Mouse (Mus musculus): ENCODE results near the gene Bola2. TPM values are rescaled to one million over a fixed set of nuclear protein-coding genes. Genes with fewer than 3 reads are reported as not detected.
"Not testable (repeated sequence)": the region's sequence is repeated elsewhere in the genome, so short reads cannot be mapped to it uniquely, and the experiment has no call there.

Gene Bola2
- polyA plus RNA-seq, 1 experiment from 2014 or later = 187 TPM

GRCm38 (mm10) chr7:126718787-126719337 lies 23.7 kb downstream of the Bola2 start:
- Histone ChIP-seq H3K4me3 (no peak overlapping the region), H3K9me3 (replicated peaks) (peaks cover 8% of the 10 kb centered on the region; the same call in 1 of the 2 replicates), H3K4me1 (no peaks in the 10 kb centered on the region), H3K9ac (no peak overlapping the region), H3K36me3 (ENCODE audit: poor library complexity, severe bottlenecking) (no peaks in the 10 kb centered on the region), H3K4me2 (no peak overlapping the region), H3K27ac (no peak overlapping the region), H3K27me3 (no peaks in the 10 kb centered on the region)
- no peak for ATAC-seq
- 96% methylated on average over 5 of the region's 5 CpGs for WGBS

- peaks cover 8% of the 10 kb centered on the region; the same call in 1 of the 2 replicates for H3K9me3 ChIP-seq (replicated peaks)
- ATAC-seq = no peak
These were observed 26.4 kb downstream of the Bola2 start for GRCm38 (mm10) chr7:126721635-126722034.

GRCm38 (mm10) chr7:126725077-126725476 lies 29.9 kb downstream of the Bola2 start:
- H3K9ac ChIP-seq = no peak overlapping the region
- no peaks in the 10 kb centered on the region for H3K27me3 ChIP-seq
- H3K9me3 ChIP-seq (replicated peaks) = peaks cover 5% of the 10 kb centered on the region; the same call in 1 of the 2 replicates
- no peaks in the 10 kb centered on the region for H3K4me1 ChIP-seq
- H3K27ac ChIP-seq = no peak overlapping the region
- no peak overlapping the region for H3K4me2 ChIP-seq
- no peak overlapping the region for H3K4me3 ChIP-seq
- H3K36me3 ChIP-seq (ENCODE audit: poor library complexity, severe bottlenecking) = no peaks in the 10 kb centered on the region
- ATAC-seq = no peak
- WGBS = 76% methylated on average over 3 of the region's 3 CpGs

More at GRCm38 (mm10) chr7:126721635-126722034, 26.4 kb downstream of the Bola2 start:
- Histone ChIP-seq H3K4me1 (no peaks in the 10 kb centered on the region), H3K27me3 (no peaks in the 10 kb centered on the region), H3K36me3 (ENCODE audit: poor library complexity, severe bottlenecking) (no peaks in the 10 kb centered on the region), H3K27ac (no peak overlapping the region), H3K4me3 (no peak overlapping the region), H3K4me2 (no peak overlapping the region), H3K9ac (no peak overlapping the region)
- 94% methylated on average over 13 of the region's 13 CpGs for WGBS

- H3K9me3 ChIP-seq (replicated peaks) = peaks cover 5% of the 10 kb centered on the region; the same call in 1 of the 2 replicates
- no peak overlapping the region for H3K4me2 ChIP-seq
- H3K36me3 ChIP-seq (ENCODE audit: poor library complexity, severe bottlenecking) = no peaks in the 10 kb centered on the region
- H3K27ac ChIP-seq = no peak overlapping the region
- no peak for ATAC-seq
- WGBS = 88% methylated on average over 5 of the region's 5 CpGs
- no peak overlapping the region for H3K4me3 ChIP-seq
- no peaks in the 10 kb centered on the region for H3K4me1 ChIP-seq
- H3K9ac ChIP-seq = no peak overlapping the region
- no peaks in the 10 kb centered on the region for H3K27me3 ChIP-seq
These were observed 30.5 kb downstream of the Bola2 start for GRCm38 (mm10) chr7:126725667-126726066.

- not testable (repeated sequence) for H3K4me2 ChIP-seq; H3K9me3 ChIP-seq (replicated peaks); H3K4me3 ChIP-seq; H3K4me1 ChIP-seq; ATAC-seq; H3K9ac ChIP-seq; H3K27ac ChIP-seq; H3K27me3 ChIP-seq; H3K36me3 ChIP-seq (ENCODE audit: poor library complexity, severe bottlenecking)
- WGBS = 88% methylated on average over 4 of the region's 4 CpGs
These were observed 35.1 kb downstream of the Bola2 start for GRCm38 (mm10) chr7:126730256-126730789.

GRCm38 (mm10) chr7:126736122-126736521 lies 40.9 kb downstream of the Bola2 start:
- no peak for ATAC-seq
- Histone ChIP-seq H3K9ac (no peak overlapping the region), H3K4me3 (no peak overlapping the region), H3K4me1 (peaks cover 7% of the 10 kb centered on the region), H3K36me3 (ENCODE audit: poor library complexity, severe bottlenecking) (no peaks in the 10 kb centered on the region), H3K27ac (no peak overlapping the region), H3K9me3 (replicated peaks) (no peaks in the 10 kb centered on the region), H3K4me2 (no peak overlapping the region), H3K27me3 (no peaks in the 10 kb centered on the region)
- WGBS = 88% methylated on average over 8 of the region's 8 CpGs

GRCm38 (mm10) chr7:126739551-126739950 lies 44.4 kb downstream of the Bola2 start:
- H3K27ac ChIP-seq = no peak overlapping the region
- no peak overlapping the region for H3K4me3 ChIP-seq
- 83% methylated on average over 17 of the region's 17 CpGs for WGBS
- no peak for ATAC-seq
- no peaks in the 10 kb centered on the region for H3K36me3 ChIP-seq (ENCODE audit: poor library complexity, severe bottlenecking)
- H3K27me3 ChIP-seq = no peaks in the 10 kb centered on the region
- H3K9me3 ChIP-seq (replicated peaks) = no peaks in the 10 kb centered on the region
- peak overlapping the region; percentile 8; the same call in 1 of the 2 replicates for H3K9ac ChIP-seq
- peaks cover 7% of the 10 kb centered on the region for H3K4me1 ChIP-seq
- no peak overlapping the region for H3K4me2 ChIP-seq

GRCm38 (mm10) chr7:126740132-126740735 lies 45.0 kb downstream of the Bola2 start:
- no peak for ATAC-seq
- H3K27ac ChIP-seq = no peak overlapping the region
- no peaks in the 10 kb centered on the region for H3K27me3 ChIP-seq
- no peaks in the 10 kb centered on the region for H3K9me3 ChIP-seq (replicated peaks)
- peaks cover 7% of the 10 kb centered on the region for H3K4me1 ChIP-seq
- no peaks in the 10 kb centered on the region for H3K36me3 ChIP-seq (ENCODE audit: poor library complexity, severe bottlenecking)
- H3K4me3 ChIP-seq = no peak overlapping the region
- 69% methylated on average over 13 of the region's 13 CpGs for WGBS
- H3K9ac ChIP-seq = no peak overlapping the region
- H3K4me2 ChIP-seq = no peak overlapping the region

- H3K9me3 ChIP-seq (replicated peaks) = no peaks in the 10 kb centered on the region
- ATAC-seq = no peak
- H3K9ac ChIP-seq = no peak overlapping the region
- no peak overlapping the region for H3K27ac ChIP-seq
- WGBS = 90% methylated on average over 5 of the region's 5 CpGs
- H3K4me1 ChIP-seq = peaks cover 7% of the 10 kb centered on the region
- no peaks in the 10 kb centered on the region for H3K27me3 ChIP-seq
- H3K4me2 ChIP-seq = no peak overlapping the region
- H3K36me3 ChIP-seq (ENCODE audit: poor library complexity, severe bottlenecking) = no peaks in the 10 kb centered on the region
- no peak overlapping the region for H3K4me3 ChIP-seq
These were observed 45.8 kb downstream of the Bola2 start for GRCm38 (mm10) chr7:126740977-126741376.

- Histone ChIP-seq H3K4me3 (no peak overlapping the region), H3K4me2 (no peak overlapping the region), H3K27me3 (no peaks in the 10 kb centered on the region), H3K27ac (no peak overlapping the region), H3K4me1 (peaks cover 7% of the 10 kb centered on the region), H3K9ac (no peak overlapping the region), H3K9me3 (replicated peaks) (no peaks in the 10 kb centered on the region), H3K36me3 (ENCODE audit: poor library complexity, severe bottlenecking) (no peaks in the 10 kb centered on the region)
- WGBS = 90% methylated on average over 5 of the region's 5 CpGs
- no peak for ATAC-seq
These were observed 46.3 kb downstream of the Bola2 start for GRCm38 (mm10) chr7:126741452-126741851.

GRCm38 (mm10) chr7:126741964-126742482 lies 46.8 kb downstream of the Bola2 start:
- Histone ChIP-seq H3K4me3 (no peak overlapping the region), H3K36me3 (ENCODE audit: poor library complexity, severe bottlenecking) (no peaks in the 10 kb centered on the region), H3K9me3 (replicated peaks) (no peaks in the 10 kb centered on the region), H3K4me2 (no peak overlapping the region), H3K27ac (no peak overlapping the region), H3K9ac (no peak overlapping the region), H3K4me1 (peaks cover 7% of the 10 kb centered on the region), H3K27me3 (no peaks in the 10 kb centered on the region)
- 92% methylated on average over 13 of the region's 13 CpGs for WGBS
- ATAC-seq = no peak

- WGBS = 93% methylated on average over 12 of the region's 12 CpGs
- H3K27me3 ChIP-seq = no peaks in the 10 kb centered on the region
- no peaks in the 10 kb centered on the region for H3K9me3 ChIP-seq (replicated peaks)
These were observed 50.9 kb downstream of the Bola2 start for GRCm38 (mm10) chr7:126746066-126746465.

More at GRCm38 (mm10) chr7:126746066-126746465, 50.9 kb downstream of the Bola2 start:
- Histone ChIP-seq H3K36me3 (ENCODE audit: poor library complexity, severe bottlenecking) (no peaks in the 10 kb centered on the region), H3K4me1 (no peaks in the 10 kb centered on the region), H3K4me2 (no peak overlapping the region), H3K9ac (no peak overlapping the region), H3K27ac (no peak overlapping the region), H3K4me3 (no peak overlapping the region)
- no peak for ATAC-seq
